Mouse (Mus musculus) lung, postnatal 25 days (tissue): Measurements from ENCODE around the gene Nckap5l.
"Not testable (repeated sequence)": the region's sequence is repeated elsewhere in the genome, so short reads cannot be mapped to it uniquely, and the experiment has no call there.

Experiments
- DNase-seq: peaks from one replicate; pipeline ENCODE4 v3.0.0; 2022; ENCODE audit warnings: low spot score

The Nckap5l gene

DNA sequence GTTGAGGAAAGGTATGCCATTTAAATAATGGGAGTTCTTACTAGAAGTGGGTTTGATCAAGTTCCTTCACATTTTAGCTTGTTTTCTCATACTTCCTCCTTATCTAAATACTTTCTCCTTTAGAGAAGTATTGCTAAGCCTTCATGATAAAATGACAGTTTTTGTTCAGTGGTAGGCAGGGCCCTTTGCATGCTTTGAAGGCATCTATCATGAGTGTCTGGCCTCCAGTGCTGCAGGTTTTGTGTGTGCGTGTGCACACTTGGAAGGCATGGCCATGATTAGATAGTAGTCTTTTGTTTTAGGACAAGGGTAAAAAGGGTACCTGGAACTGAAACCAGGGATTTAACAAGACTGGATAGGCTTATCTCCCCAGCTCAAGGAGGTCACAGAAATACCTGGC, 61.1 kb downstream of the Nckap5l start:
- DNase-seq, result no peak

DNA sequence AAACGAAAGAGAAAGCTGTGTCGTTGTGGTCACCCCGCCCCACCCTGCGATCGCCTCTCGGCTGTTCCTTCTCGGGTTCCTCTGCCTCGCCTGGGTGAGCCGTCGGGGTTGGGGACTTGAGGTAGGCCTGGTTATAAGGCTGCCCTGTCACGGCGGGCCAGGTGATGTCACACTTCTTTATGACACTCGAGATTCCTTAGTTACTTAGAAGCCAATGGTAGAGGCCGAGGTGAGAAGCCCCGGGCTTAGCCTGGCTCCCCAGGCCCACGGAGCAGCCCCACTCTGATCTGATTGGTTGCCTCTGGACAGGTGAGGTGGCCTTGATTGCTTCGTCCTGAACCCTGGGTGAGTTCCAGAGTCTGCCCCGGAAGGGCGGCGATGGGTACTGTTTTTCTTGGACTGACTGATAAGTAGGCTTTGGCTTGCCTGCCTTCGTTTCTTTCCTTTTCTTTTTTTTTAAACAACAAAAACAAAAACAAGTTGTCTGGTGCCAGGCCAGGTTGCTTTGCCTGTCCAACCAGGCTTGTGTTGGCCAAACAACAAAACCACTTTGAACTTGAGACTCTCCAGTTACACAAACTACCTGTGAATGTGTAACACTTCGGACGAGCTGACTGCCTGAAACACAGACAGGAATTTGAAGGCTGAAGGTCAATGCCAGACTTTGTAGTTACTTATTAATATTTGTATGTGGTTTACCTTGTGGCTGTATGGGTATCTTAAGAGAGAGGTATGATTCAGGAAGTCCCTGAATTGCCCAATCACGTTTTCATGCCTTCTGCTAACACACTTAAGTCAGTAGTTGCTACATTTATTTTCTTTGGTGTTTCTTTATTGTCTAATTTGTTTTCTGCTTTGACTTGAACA, 63.9 kb downstream of the Nckap5l start:
- peak; percentile 89 for DNase-seq

DNA sequence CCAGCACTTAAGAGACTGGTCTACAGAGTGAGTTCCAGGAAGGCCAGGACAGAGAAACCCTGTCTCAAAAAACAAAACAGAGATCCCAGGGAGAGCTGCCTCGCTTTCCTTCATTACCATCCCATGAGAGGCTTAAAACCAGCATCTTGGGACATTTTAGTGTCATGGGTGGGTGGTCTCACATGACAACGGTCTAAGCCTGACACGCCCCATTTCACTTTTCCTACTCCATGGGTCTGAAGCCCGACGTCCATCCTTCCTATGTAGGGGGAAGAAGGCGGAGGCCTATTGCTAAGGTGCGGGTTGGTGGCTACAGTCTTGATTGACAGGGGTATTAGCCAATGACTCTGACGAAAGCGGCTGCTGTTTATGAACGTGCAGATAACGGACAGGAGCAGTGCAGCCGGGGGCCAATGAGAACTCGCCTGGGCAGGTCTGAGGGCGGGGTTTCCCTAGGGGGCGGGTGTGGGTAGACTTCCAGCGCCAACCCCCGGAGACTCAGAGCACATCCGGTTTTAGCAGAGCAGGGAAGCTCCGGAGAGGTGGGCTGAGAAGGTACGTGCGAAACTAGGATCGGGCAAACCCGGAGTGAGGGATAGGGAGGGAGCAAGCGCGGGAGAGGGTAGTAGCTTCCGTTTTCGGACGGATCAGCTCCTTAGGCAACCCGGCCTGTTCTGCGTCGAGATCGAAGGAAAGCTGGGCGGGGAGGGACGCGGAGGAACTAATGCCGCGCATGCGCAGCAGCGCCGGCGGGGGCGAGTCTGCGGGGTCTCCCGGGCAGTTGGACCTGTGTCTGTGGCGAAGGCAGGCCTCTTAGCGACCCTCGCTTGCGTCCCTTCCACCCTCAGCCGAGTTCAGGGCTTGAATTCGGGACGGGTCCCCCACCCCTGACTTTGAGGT, 64.8 kb downstream of the Nckap5l start, which contains the start of gene Tmbim6:
Tmbim6 (plus strand) TSS at position 397 of the 900 bp plus-strand sequence.
- DNase-seq, result peak; percentile 100

DNA sequence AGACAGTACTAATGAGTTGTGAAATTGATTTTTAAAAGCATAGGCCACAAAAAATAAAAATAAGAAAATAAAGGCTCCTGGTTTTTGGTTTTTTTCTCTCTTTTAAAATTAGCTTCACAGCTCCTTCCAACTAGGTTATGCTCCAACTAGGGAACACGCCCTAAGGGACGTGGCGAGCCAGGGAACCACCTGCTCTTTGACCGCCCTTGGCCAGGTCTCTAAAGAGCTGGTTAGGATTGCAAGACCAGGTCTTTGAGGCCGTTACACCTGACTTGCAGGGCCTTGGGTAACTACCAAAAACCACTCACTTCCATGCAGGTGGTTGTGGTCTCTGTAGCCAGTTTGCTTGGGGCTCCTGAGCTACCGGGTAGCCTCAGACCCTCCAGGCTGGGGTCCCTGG, 65.6 kb downstream of the Nckap5l start:
- DNase-seq, result no peak

DNA sequence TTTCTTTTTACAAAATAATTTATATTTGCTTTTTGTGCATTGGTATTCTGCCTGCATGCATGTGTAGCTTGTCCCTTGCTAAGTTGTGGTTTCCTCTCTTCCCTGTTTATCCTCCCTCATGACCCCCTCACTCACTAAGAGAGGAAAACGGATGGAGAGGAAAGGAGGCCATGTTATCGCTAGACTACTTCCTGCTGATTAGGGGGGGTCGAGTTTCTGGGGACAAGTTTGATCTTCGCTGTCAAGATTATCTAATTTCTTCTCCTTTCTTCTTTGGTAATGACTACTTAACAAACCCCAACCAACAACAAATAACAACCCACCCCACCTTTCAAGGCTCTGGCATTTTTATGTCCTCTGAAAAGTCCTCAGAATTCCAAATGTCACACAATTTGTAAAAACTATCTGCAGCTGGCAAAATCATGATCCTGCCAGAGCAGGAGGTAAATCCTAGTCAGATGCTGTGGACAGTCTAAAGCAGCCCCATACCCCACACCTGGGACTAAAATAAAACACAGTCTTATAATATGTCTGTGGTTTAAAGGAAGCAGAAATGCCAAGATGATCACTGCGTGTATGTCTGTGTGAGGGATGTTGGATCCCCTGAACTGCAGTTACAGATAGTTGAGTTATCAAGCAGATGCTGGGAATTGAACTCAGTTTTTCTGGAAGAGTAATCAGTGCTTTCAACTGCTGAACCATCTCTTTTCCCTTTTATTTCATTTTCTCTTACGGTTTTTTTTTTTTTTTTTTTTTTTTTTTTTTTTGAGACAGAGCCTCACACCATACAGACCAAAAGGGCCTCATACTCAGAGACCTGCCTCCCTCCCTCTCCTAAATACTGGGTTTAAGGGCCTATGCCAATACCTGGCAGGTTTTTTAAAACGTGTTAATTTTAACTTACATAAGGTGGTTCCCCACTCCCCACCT, 66.8 kb downstream of the Nckap5l start:
- no peak for DNase-seq

DNA sequence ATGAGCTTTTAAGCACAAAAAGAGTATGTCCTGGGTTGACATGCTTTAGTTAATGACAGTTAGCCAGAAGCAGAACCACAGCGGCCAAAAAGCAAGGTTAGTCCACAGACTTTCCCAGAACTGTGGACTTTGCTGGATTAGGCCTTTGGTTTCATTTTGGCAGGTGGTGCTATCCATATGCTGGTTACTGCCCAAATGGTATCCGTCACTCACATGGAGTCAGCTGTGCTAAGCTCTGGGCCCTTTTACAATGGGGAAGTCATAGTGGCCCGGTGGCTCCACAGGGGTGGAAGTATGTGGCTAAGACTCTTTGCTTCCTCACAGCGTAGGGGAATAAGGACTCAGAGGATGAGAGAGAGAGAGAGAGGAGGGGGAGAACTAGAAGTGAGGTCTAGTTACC, 69.6 kb downstream of the Nckap5l start:
- DNase-seq, result no peak

DNA sequence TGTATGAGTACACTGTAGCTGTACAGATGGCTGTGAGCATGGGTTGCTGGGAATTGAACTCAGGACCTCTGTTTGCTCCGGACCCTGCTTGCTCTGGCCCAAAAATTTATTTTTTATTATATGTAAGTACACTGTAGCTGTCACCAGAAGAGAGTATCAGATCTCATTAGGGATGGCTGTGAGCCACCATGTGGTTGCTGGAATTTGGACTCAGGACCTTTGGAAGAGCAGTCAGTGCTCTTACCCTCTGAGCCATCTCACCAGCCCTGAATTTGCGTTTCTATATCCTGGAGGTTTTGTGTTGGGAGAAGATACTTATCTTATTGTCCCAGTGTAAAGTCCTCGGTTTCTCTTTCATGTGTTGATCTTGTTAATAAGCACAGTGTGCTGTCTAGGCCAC, 70.8 kb downstream of the Nckap5l start:
- no peak for DNase-seq

DNA sequence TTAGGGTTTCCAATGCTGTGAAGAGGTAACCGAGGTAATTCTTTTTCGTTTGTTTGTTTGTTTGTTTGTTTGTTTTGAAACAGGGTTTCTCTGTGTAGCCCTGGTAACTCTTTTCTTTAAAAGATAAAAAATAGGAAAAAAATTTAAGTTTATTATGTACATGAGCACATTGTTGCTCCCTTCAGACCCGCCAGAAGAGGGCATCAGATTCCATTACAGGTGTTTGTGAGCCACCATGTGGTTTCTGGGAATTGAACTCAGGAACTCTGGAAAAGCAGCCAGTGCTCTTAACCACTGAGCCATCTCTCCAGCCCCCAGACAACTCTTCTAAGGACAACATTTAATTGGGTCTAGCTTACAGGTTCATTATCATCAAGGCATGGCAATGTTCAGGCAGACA, 71.4 kb downstream of the Nckap5l start:
- not testable (repeated sequence) for DNase-seq

DNA sequence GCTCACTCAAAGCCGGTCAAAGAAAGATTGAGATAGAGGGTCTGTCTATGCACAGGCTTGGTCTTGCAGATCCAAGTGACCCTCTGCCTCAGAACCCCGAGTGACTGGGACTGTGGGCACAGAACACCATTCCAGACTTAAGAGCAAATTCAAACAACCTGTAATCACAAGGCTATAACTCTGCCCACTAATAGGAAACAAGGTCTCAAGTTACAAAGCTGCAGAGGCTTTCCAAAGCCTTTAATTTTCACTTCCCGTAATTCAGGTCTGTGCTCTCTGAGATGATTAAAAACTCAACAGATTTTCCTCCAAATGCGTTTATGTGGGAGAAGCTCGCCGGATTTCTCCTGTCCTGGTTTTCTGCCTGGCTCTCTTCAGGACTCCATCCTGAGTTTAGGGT, 73.5 kb downstream of the Nckap5l start:
- no peak for DNase-seq

DNA sequence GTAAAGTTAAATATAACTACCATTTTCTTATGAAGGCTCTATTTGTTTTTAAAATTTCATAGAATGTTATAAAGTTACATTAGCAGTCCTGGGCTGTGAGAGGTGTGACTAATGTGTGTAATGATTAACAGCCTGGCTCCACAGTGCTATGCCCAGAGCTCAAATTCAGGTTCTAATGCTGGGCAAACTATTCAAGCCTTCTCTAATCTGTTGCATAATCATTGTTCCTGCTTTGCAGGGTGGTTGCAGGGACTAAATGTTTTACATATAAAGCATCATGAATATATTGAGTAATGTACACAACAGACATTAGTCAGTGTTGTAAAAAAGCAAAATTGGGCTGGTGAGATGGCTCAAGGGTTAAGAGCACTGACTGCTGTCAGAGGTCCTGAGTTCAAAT, 74.7 kb downstream of the Nckap5l start:
- DNase-seq, result peak; percentile 32

DNA sequence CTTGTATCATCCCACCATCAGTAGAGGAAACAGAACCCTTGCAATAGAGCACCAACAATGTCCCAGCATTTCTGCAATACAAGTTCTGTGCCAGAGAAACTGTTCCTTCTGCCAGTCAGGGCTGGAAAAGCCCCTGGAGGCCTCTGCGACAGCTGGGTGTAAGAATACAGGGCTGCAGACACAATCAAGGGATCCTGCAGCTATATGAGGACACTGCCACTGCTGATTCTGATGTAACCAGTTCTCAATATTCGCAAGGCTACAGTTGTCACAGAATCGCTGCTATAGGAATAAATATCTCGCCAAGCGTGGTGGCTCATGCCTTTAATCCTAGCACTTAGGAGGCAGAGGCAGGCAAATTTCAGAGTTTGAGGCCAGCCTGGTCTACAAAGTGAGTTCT, 81.3 kb downstream of the Nckap5l start:
- DNase-seq, result no peak

DNA sequence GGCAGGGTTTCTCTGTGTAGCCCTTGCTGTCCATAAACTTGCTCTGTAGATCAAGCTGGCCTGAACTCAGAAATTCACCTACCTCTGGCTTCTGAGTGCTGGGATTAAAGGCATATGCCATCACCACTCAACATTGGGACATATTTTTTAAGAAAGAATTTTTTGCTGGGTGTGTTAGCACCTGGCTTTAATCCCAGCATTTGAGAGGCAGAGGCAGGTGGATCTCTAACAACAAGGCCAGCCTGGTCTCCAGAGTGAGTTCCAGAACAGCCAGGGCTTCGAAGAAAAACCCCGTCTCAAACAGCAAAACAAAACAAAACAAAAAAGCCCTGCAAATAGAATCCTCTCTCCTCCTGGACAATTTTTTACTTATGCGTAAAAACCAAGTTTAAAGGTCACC, 82.0 kb downstream of the Nckap5l start:
- no peak for DNase-seq

DNA sequence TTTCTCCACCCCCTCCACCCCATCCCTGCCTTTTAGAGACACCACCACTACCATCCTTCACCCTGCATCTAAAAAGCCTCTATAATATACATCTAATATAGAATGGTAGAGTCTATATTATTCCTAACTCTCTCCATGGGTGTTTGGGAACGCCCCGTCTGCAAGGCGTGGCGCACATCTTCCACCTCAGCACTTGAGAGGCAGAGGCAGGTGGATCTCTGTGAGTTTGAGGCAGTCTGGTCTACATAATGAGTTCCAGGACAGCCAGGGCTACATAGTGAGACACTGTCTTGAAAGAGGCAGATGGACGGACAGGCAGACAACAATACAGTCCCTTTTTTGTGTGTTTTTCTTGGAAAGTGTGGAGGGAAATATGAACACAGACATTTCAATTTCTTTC, 82.5 kb downstream of the Nckap5l start:
- DNase-seq, result no peak

DNA sequence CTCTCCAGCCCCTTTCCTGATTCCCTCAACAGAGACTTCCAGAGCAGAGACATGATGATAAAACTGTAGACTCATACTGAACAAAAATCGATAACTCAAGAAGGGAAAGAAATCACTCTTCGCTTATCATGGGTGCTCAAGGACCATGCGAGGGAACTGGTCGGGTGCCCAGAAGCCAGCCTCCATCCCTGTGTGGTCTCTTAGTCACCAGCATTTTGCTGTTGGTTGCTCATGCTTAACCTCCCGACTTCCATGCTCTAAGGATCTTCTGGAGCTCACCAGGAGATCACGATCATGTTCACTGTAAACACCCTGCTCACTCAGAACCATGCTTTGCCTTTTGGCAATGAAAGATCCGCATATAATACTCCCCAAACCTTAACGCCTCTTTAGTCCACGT, 84.8 kb downstream of the Nckap5l start:
- no peak for DNase-seq
